Mouse (Mus musculus) bone marrow macrophage, adult 2 months (primary cell): ENCODE data around the gene Hspb1.

Source experiments
- CTCF ChIP-seq: IDR thresholded peaks from 2 replicates; pipeline ENCODE4 v1.5.1; 2012; ENCODE audit warnings: low read depth, mild to moderate bottlenecking, low read length, moderate library complexity
- POLR2A ChIP-seq: IDR thresholded peaks from 2 replicates; pipeline ENCODE4 v1.6.1; 2012; ENCODE audit warnings: mild to moderate bottlenecking, low read depth, low read length, borderline replicate concordance

DNA sequence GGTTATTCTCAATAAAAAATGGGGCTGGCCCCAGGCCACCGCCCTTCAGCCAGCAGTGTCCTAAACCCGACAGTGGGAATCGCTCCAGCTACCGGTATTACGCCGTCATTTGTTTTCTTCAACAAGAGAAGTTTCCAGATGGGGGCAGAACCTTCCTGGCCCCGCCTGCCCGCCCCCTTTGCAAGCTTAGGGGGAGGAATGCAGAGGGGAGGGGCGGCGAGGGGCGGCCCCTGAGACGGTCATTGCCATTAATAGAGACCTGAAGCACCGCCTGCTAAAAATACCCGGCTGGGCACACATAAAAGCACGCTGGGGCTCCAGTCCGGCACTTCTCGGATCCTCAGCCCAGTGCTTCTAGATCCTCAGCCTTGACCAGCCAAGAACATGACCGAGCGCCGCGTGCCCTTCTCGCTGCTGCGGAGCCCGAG is at the start of gene Hspb1:
- TF ChIP-seq POLR2A (no peak), CTCF (no peak)
